Mouse (Mus musculus): ENCODE measurements at regions not wholly inside any gene's neighbourhood (a gene's known extent, or its start where the extent isn't known, plus 50 kb on each side); places are given as distances from the start of the nearest gene placed in this dataset.

DNA sequence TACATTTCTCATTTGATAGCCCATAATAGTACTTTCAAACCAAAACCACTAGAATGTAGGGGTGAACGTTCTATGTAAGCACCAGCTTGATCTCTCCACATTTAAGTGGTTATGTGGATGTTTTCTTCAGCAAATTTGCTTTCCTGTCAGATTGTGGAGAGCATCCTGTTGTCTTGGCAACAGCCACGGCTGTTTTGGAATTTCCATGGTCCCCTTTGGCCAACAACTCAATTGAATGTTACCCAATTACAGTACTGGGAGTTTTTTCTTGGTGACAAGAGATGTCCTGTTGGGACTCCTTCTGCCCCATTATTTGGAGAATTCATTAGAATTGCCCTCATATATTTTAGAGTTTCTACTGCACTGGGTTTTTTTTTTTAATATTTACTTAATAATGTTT, 503.2 kb downstream of the Ndufa4 start:
- ATAC-seq (replicated peaks; ENCODE audit: poor library complexity): no peak

DNA sequence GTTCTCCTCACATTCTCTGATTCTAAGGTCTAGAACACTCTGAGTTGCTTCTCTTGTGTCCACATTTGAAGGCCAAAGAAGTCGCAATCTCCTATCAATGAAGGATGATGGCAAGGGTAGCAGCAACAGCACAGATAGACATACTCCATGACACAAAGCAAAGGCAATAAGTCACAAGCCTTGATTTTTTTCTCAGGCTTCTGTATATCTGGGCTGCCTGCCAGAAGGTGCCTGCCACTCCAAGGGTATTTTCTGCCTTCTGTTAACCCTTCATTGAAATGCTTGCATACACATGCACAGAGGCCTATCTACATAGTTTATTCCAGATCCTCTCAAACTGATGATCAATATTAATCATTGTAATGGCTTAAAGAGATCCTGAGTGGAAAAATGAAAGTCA, 548.2 kb downstream of the Ndufa4 start:
- ATAC-seq (replicated peaks; ENCODE audit: poor library complexity): no peak

DNA sequence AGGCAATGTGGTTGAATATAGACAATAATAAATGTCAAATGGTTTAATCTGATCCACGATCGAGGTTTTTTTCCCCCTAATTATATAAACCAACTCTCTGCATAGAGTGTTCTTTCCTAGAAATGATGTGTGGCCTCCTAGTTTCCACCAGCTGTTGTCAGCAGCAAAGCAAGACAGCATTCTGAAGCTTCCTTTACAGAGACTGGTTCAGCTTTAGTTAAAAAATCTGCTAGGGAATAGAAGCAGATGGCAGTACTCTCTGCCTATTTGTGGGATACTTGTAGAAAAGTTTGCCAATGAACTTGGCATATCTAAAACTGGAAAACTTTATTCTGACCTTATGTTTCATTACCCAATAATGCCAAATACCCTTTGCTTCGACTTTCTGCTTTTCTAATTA, 553.7 kb downstream of the Ndufa4 start:
- no peak for ATAC-seq (replicated peaks; ENCODE audit: poor library complexity)

DNA sequence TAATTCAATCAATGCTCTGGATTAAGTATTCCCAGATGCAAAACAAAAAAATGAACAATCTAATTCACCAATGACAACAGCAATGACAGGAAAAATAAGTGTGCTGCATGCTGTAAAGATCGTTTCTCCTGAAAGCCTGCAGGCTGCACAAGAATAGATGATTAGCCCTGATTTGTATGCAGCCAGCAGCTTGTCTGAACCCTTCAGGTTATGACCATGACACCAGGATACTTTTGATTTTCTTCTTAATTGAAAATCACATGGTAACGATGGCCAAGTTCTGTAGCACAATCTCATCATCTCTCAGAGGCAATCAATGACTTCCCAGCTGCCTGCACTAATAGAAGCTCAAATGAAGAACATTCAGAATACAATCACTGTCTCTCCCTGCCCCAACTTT, 573.2 kb downstream of the Ndufa4 start:
- ATAC-seq (replicated peaks; ENCODE audit: poor library complexity): no peak

DNA sequence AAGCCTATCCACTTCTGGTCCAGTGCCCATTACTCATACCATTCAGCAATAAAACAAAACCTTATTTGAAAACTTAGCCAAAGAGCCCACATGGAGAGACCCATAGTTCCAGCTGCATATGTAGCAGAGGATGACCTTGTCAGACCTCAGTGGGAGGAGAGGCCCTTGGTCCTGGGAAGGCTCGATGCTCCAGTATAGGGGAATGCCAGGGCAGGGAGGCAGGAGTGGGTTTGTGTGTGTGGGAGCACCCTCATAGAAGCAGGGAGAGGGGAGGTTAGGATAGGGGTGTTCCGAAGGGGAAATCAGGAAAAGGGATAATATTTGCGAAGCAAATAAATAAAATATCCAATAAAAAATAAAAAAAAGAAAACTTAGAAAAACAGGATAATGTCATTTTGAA, 593.6 kb downstream of the Ndufa4 start:
- no peak for ATAC-seq (replicated peaks; ENCODE audit: poor library complexity)

DNA sequence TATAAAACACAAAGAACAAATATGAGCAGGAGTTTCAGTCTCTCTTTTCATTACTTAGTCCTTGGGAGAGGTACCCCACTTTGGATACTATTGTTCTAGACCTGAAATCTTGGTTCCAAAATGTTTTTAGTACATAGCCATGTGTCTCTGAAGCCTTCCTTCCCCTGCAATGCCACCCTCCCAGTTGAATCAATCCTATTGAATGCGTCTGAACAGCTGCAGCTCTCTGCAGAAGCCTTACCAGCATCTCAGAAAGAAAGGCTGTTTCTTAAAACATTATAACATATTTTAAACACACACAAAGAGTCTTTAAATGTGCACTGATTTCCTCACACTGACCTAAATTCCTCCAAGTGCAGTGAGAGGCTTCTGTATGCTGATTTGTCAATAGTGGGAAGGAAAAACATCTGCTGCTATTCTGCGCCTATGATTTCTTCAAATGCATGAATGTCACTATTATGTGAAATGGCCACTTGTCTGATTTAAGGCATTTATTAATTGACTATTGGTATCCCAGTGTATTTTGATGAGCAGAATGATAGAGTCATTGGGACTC, 601.2 kb downstream of the Ndufa4 start:
- no peak for ATAC-seq (replicated peaks; ENCODE audit: poor library complexity)

DNA sequence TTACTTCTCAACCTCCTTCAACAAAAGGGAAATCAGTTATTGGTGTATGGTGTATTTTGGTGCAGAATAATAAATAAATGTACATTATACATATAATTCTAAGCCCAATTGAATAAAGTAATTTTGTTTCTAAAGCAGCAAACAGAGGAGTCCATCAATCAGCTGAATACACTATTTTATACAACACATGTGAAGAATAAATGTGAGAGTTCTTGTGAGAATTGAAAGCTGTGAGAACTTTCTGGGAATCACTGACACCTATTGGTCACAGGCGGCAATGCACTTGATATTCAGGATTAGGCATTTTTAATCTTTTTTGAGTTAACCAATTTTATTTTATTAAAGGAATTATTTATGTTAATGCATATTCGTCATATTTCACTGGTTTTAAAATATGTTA, 623.3 kb downstream of the Ndufa4 start:
- ATAC-seq (replicated peaks; ENCODE audit: poor library complexity): peak; percentile 65

DNA sequence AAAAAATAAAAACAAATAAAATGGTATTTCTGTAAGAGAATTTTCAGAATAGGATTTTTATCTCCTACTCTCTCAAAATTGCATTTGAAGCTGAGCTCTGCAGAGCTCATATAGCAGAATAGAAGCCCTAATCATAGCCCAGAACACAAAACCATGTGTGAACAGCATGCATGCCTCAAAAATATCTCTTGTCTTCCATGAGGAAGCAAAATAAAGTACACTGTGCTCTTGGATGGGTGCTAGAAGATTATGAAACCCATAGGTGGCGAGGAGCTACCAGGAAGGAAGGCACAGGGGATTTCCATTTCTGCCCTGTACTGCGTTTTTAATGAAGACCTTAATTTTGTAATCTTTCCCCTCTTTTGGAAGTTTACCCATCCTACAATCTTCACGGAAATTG, 632.1 kb downstream of the Ndufa4 start:
- ATAC-seq (replicated peaks; ENCODE audit: poor library complexity): no peak

Measured in megakaryocyte progenitor cell, adult 5-6 weeks (primary cell).